Mouse (Mus musculus) myocyte (in vitro differentiated cells): ENCODE measurements at regions not wholly inside any gene's neighbourhood (a gene's known extent, or its start where the extent isn't known, plus 50 kb on each side); places are given as distances from the start of the nearest gene placed in this dataset.

Source experiments
- CEBPB ChIP-seq: IDR thresholded peaks from 2 replicates; pipeline ENCODE4 v1.6.1; 2011; ENCODE audit warnings: mild to moderate bottlenecking, moderate library complexity; ENCODE audit not compliant: poor library complexity, insufficient read depth, severe bottlenecking
- E2F4 ChIP-seq: IDR thresholded peaks from one replicate; pipeline ENCODE4 v1.6.1; 2011; ENCODE audit warnings: mild to moderate bottlenecking, control low read depth, moderate library complexity; ENCODE audit not compliant: insufficient read depth
- MAX ChIP-seq: IDR thresholded peaks from one replicate; pipeline ENCODE4 v1.6.1; 2011; ENCODE audit warnings: low read depth, mild to moderate bottlenecking, control low read depth
- MYOD1 ChIP-seq, 3 experiments: IDR thresholded peaks; one replicate each; pipeline ENCODE4 v1.6.1; 2011; ENCODE audit warnings: control low read depth in 2 of 3, low read depth in 2 of 3, mild to moderate bottlenecking in 2 of 3, moderate library complexity in 1 of 3; ENCODE audit not compliant: insufficient read length in 2 of 3, control insufficient read depth in 1 of 3
- POLR2A ChIP-seq: IDR thresholded peaks from one replicate; pipeline ENCODE4 v1.6.1; 2011; ENCODE audit warnings: low read depth, mild to moderate bottlenecking, control low read depth, moderate library complexity; ENCODE audit not compliant: insufficient read length
- POLR2AphosphoS2 ChIP-seq: IDR thresholded peaks from one replicate; pipeline ENCODE4 v1.6.1; 2011; ENCODE audit warnings: low read depth, control low read depth; ENCODE audit not compliant: insufficient read length
- REST ChIP-seq: IDR thresholded peaks from one replicate; pipeline ENCODE4 v1.6.1; 2011; ENCODE audit warnings: mild to moderate bottlenecking, control low read depth, moderate library complexity; ENCODE audit not compliant: insufficient read depth, insufficient read length
- SRF ChIP-seq: IDR thresholded peaks from one replicate; pipeline ENCODE4 v1.6.1; 2011; ENCODE audit warnings: low read depth; ENCODE audit not compliant: control insufficient read depth, insufficient read length
- TCF12 ChIP-seq: IDR thresholded peaks from one replicate; pipeline ENCODE4 v1.6.1; 2011; ENCODE audit warnings: mild to moderate bottlenecking, control low read depth; ENCODE audit not compliant: poor library complexity, insufficient read depth, severe bottlenecking
- TCF3 ChIP-seq: IDR thresholded peaks from one replicate; pipeline ENCODE4 v1.6.1; 2011; ENCODE audit warnings: low read depth, control low read depth; ENCODE audit not compliant: insufficient read length
- USF1 ChIP-seq: IDR thresholded peaks from one replicate; pipeline ENCODE4 v1.6.1; 2011; ENCODE audit warnings: low read depth, mild to moderate bottlenecking, control low read depth, moderate library complexity

DNA sequence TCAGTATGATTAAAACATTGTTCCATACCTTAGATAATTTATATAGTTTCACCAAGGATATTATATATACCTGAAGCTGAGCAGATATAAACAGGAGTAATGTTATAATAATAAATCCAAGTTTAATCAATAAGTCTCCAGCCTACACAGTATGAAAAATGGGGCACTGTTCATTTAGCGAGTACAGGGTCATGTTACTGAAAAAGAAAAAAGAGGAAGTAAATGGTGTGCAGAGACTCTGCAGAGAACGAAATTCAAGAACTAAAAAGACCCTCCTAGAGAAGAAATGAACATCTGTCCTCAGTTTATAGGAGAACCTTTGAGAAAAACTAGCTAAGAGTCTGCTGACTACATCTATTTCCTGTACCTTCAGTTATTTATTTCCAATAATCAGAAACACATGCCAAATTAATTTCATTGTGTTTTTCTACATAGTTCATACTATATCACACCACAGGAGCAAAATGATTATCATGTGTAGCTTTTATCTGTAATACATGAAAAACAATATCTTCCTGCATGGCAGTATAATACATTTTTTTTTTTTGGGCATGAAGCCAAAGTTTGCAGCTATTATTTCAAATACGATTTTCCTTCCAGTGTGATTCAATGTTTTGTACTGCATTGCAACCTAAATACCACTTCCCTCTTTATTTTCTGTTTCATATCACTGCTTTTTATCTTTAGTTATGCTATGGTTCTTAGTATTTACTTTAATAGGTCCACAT, 493.2 kb downstream of the Kcnt2 start:
- TF ChIP-seq E2F4: no peak
- no peak for TF ChIP-seq POLR2A
- TF ChIP-seq TCF12: no peak
- TF ChIP-seq REST: no peak
- no peak for TF ChIP-seq SRF
- no peak for TF ChIP-seq MAX
- TF ChIP-seq CEBPB: no peak
- no peak for TF ChIP-seq POLR2AphosphoS2
- TF ChIP-seq MYOD1 (IDR thresholded peaks at IDR 0.05; ENCODE audit: control insufficient read depth in 1 of 3, insufficient read length in 2 of 3, low read depth in 2 of 3): no peak
- TF ChIP-seq TCF3: no peak
- TF ChIP-seq USF1: no peak
